Mouse (Mus musculus): ENCODE results near the gene Pdzd8. TPM values are rescaled to one million over a fixed set of nuclear protein-coding genes. Genes with fewer than 3 reads are reported as not detected.

Pdzd8 gene
- polyA plus RNA-seq, 1 experiment from 2014 or later, result 8.4 TPM

Other genes with a start within 250 kb of the Pdzd8 start
- 0.31 TPM in 1 of 2 replicates, not detected in the other for gene Vax1, start 175.7 kb downstream of the Pdzd8 start, polyA plus RNA-seq (2015; fragmentation: Nextera tagmentation; extraction: Ambion mirVana)
- gene Kcnk18, start 126.6 kb downstream of the Pdzd8 start, polyA plus RNA-seq (2015; fragmentation: Nextera tagmentation; extraction: Ambion mirVana), result 0.05 and 0.11 TPM in 2 replicates
- gene Slc18a2, start 84.9 kb downstream of the Pdzd8 start, polyA plus RNA-seq (2015; fragmentation: Nextera tagmentation; extraction: Ambion mirVana), result 18.1 and 20.3 TPM in 2 replicates
- gene Rps12-ps3, start 23.5 kb downstream of the Pdzd8 start, polyA plus RNA-seq (2015; fragmentation: Nextera tagmentation; extraction: Ambion mirVana), result 2.1 and 9.4 TPM in 2 replicates
- 0.95 TPM in 1 of 2 replicates, not detected in the other for gene Emx2, start 112.6 kb upstream of the Pdzd8 start, polyA plus RNA-seq (2015; fragmentation: Nextera tagmentation; extraction: Ambion mirVana)

All from hindbrain, embryonic 16.5 days (tissue).